Mouse (Mus musculus): ENCODE results near the gene B2m.

- TF ChIP-seq CTCF (IDR thresholded peaks at IDR 0.05; ENCODE audit: low read depth, low read length), result no peak
- no peak for TF ChIP-seq POLR2A (IDR thresholded peaks at IDR 0.05; ENCODE audit: insufficient read depth, low read length)
- no peak for TF ChIP-seq EP300 (IDR thresholded peaks at IDR 0.05; ENCODE audit: insufficient read depth, low read depth, low read length)
Observed at GRCm38 (mm10) chr2:122148242-122148917, 894 bp downstream of the B2m start.

Measured in ES-Bruce4 (cell line).